Mouse (Mus musculus): ENCODE measurements at regions not wholly inside any gene's neighbourhood (a gene's known extent, or its start where the extent isn't known, plus 50 kb on each side); places are given as distances from the start of the nearest gene placed in this dataset.

- DNase-seq (ENCODE audit: low spot score in 2 of 2): no peak
Observed at GRCm38 (mm10) chr2:179332872-179333489, 109.2 kb upstream of the Cdh4 start.

GRCm38 (mm10) chr2:179333587-179333986 is 108.6 kb upstream of the Cdh4 start:
- DNase-seq (ENCODE audit: low spot score in 2 of 2): no peak

GRCm38 (mm10) chr2:179336235-179336634 is 106.0 kb upstream of the Cdh4 start:
- DNase-seq (ENCODE audit: low spot score in 2 of 2): no peak

- DNase-seq (ENCODE audit: low spot score in 2 of 2): no peak
Observed at GRCm38 (mm10) chr2:179352676-179353075, 89.6 kb upstream of the Cdh4 start.

GRCm38 (mm10) chr2:179354866-179355265 is 87.4 kb upstream of the Cdh4 start:
- DNase-seq (ENCODE audit: low spot score in 2 of 2): no peak

GRCm38 (mm10) chr2:179370882-179371546 is 71.2 kb upstream of the Cdh4 start:
- no peak for DNase-seq (ENCODE audit: low spot score in 2 of 2)

- DNase-seq (ENCODE audit: low spot score in 2 of 2): peak in 1 of 2 experiments; percentile 34
Observed at GRCm38 (mm10) chr2:179371553-179371952, 70.7 kb upstream of the Cdh4 start.

GRCm38 (mm10) chr2:179379691-179380443 is 62.4 kb upstream of the Cdh4 start:
- peak in 1 of 2 experiments; percentile 15 for DNase-seq (ENCODE audit: low spot score in 2 of 2)

GRCm38 (mm10) chr2:179380444-179380705 is 61.9 kb upstream of the Cdh4 start:
- no peak for DNase-seq (ENCODE audit: low spot score in 2 of 2)

GRCm38 (mm10) chr2:179381916-179382315 is 60.3 kb upstream of the Cdh4 start:
- no peak for DNase-seq (ENCODE audit: low spot score in 2 of 2)

- DNase-seq (ENCODE audit: low spot score in 2 of 2): no peak
Observed at GRCm38 (mm10) chr2:179382594-179382993, 59.6 kb upstream of the Cdh4 start.

- no peak for DNase-seq (ENCODE audit: low spot score in 2 of 2)
Observed at GRCm38 (mm10) chr2:179386871-179387270, 55.4 kb upstream of the Cdh4 start.

GRCm38 (mm10) chr2:179390486-179390885 is 51.7 kb upstream of the Cdh4 start:
- DNase-seq (ENCODE audit: low spot score in 2 of 2): no peak

GRCm38 (mm10) chr2:179390924-179391461 is 51.2 kb upstream of the Cdh4 start:
- DNase-seq (ENCODE audit: low spot score in 2 of 2): peak in 1 of 2 experiments; percentile 18
